Mouse (Mus musculus) liver, embryonic 11.5 days (tissue): ENCODE results near the gene Lgals3bp. TPM values are rescaled to one million over a fixed set of nuclear protein-coding genes. Genes with fewer than 3 reads are reported as not detected.

ENCODE experiments used
- ATAC-seq: fragments of 200-750 bp; cut with Nextera tagmentation; replicated peaks from 2 replicates; pipeline ENCODE4 v1.8.0; 2017; ENCODE audit warnings: moderate number of reproducible peaks, mild to moderate bottlenecking, moderate TSS enrichment, moderate library complexity; ENCODE audit not compliant: low FRiP score
- DNase-seq: peaks from one replicate; pipeline ENCODE4 v3.0.0-alpha.2; 2017; ENCODE audit warnings: low spot score
- H3K27ac ChIP-seq: fragments of 300-500 bp; sonication (generic); 2 replicates; pipeline ENCODE4 v1.5.1; 2014; ENCODE audit warnings: mild to moderate bottlenecking, low read depth, low read length, control low read depth
- H3K27me3 ChIP-seq: fragments of 300-500 bp; sonication (generic); replicated peaks from 2 replicates; pipeline ENCODE4 v1.6.1; 2014; ENCODE audit warnings: low read length, mixed read lengths; ENCODE audit not compliant: control insufficient read depth, insufficient read depth
- H3K36me3 ChIP-seq: fragments of 300-500 bp; sonication (generic); 2 replicates; pipeline ENCODE4 v1.6.1; 2014; ENCODE audit warnings: mild to moderate bottlenecking, low read length, moderate library complexity, mixed read lengths; ENCODE audit not compliant: control insufficient read depth, insufficient read depth
- H3K4me1 ChIP-seq: fragments of 300-500 bp; sonication (generic); replicated peaks from 2 replicates; pipeline ENCODE4 v1.6.1; 2014; ENCODE audit warnings: low read length, mixed read lengths; ENCODE audit not compliant: control insufficient read depth, insufficient read depth
- H3K4me2 ChIP-seq: fragments of 300-500 bp; sonication (generic); 2 replicates; pipeline ENCODE4 v1.6.1; 2014; ENCODE audit warnings: mild to moderate bottlenecking, control low read depth, moderate library complexity
- H3K4me3 ChIP-seq: fragments of 300-500 bp; sonication (generic); 2 replicates; pipeline ENCODE4 v1.5.1; 2014; ENCODE audit warnings: low read depth, low read length, control low read depth
- H3K9ac ChIP-seq: fragments of 300-500 bp; sonication (generic); 2 replicates; pipeline ENCODE4 v1.6.1; 2014; ENCODE audit warnings: low read depth, low read length, control low read depth
- H3K9me3 ChIP-seq: fragments of 300-500 bp; sonication (generic); 2 replicates; pipeline ENCODE4 v1.6.1; 2016; ENCODE audit warnings: low read length, inconsistent platforms, mixed read lengths; ENCODE audit not compliant: control insufficient read depth
- WGBS: fragments of 180-500 bp; shearing (Covaris S2); extraction: QIAGEN DNeasy Blood & Tissue Kit; methylation state at CpG from one replicate; pipeline ENCODE4 v1.1.7; 2014; 5-methylcytosine and 5-hydroxymethylcytosine counted together
- polyA plus RNA-seq: library from polyadenylated mRNA; unstranded; fragments of >200 nt; fragmentation: Nextera tagmentation; extraction: Ambion mirVana; gene quantifications from 2 replicates; pipeline ENCODE4 v1.2.1, GENCODE M21; 2014

The Lgals3bp gene
- polyA plus RNA-seq, 1 experiment from 2014 or later = 23.3 TPM

GRCm38 (mm10) chr11:118345693-118346092, 56.2 kb downstream of the Lgals3bp start:
- no peak overlapping the region for H3K27ac ChIP-seq
- WGBS = 49% methylated on average over 4 of the region's 4 CpGs

GRCm38 (mm10) chr11:118343629-118344028, 58.3 kb downstream of the Lgals3bp start:
- Histone ChIP-seq H3K9ac (no peak overlapping the region), H3K27me3 (no peaks in the 10 kb centered on the region), H3K4me2 (no peak overlapping the region), H3K4me3 (no peak overlapping the region), H3K36me3 (no peaks in the 10 kb centered on the region), H3K9me3 (no peaks in the 10 kb centered on the region), H3K27ac (no peak overlapping the region), H3K4me1 (peaks cover 10% of the 10 kb centered on the region)
- 71% methylated on average over 2 of the region's 2 CpGs for WGBS
- ATAC-seq = no peak
- no peak for DNase-seq

More at GRCm38 (mm10) chr11:118345693-118346092, 56.2 kb downstream of the Lgals3bp start:
- H3K9me3 ChIP-seq = no peaks in the 10 kb centered on the region
- H3K4me2 ChIP-seq = no peak overlapping the region
- no peaks in the 10 kb centered on the region for H3K27me3 ChIP-seq
- ATAC-seq (no peak), DNase-seq (no peak)
- H3K4me3 ChIP-seq = no peak overlapping the region
- peaks cover 20% of the 10 kb centered on the region for H3K4me1 ChIP-seq
- H3K9ac ChIP-seq = no peak overlapping the region
- H3K36me3 ChIP-seq = no peaks in the 10 kb centered on the region

Other genes with a start within 250 kb of the Lgals3bp start
- gene Cyth1, start 153.5 kb downstream of the Lgals3bp start, polyA plus RNA-seq = 6.1 and 6.7 TPM in 2 replicates
- gene Usp36, start 111.8 kb downstream of the Lgals3bp start, polyA plus RNA-seq = 19.2 and 20.8 TPM in 2 replicates
- 0.14 TPM in 1 of 2 replicates, not detected in the other for gene Cep295nl, start 59.6 kb downstream of the Lgals3bp start, polyA plus RNA-seq
- gene Timp2, start 46.4 kb downstream of the Lgals3bp start, polyA plus RNA-seq = 17.8 and 18.1 TPM in 2 replicates
- gene Cant1, start 17.0 kb upstream of the Lgals3bp start, polyA plus RNA-seq = 21.1 and 21.6 TPM in 2 replicates
- 4.6 and 5.0 TPM in 2 replicates for gene C1qtnf1, start 26.1 kb upstream of the Lgals3bp start, polyA plus RNA-seq
- gene Engase, start 74.7 kb upstream of the Lgals3bp start, polyA plus RNA-seq = 13.4 and 14.3 TPM in 2 replicates